Mouse (Mus musculus): Measurements from ENCODE around the gene Pimreg. TPM values are rescaled to one million over a fixed set of nuclear protein-coding genes. Genes with fewer than 3 reads are reported as not detected.

Pimreg gene
- total RNA-seq, 2 experiments from 2014 or later, result not detected

DNA sequence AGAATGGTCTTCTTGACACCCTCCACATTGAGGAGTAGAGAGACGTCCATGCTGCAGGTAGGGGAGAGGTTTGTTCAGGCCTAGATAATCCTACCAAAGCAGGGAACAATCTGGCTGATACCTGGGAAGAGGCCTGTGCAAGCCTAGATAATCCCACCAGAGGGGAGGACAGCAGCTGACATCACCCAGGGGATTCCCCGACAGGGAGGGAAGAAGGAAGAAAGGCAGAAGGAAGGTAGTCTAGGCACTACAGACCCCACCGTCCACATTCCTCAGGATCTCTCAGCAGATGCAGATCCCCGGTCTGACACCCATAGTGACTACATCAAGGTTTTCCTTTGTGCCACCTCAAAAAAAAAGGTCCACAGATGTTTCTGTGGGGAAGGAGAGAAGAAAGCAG lies 4.4 kb upstream of the Pimreg start, which contains the start of gene Aipl1:
TSS of gene Aipl1 (minus strand) at position 101 of the 400 bp plus-strand sequence.
- no peak for DNase-seq
- no peak for TF ChIP-seq CTCF (IDR thresholded peaks at IDR 0.05)
- intact Hi-C loops (cut with DNase I), result loop anchor here (5.0 kb wide), 1 partner anchor 700 kb away; no protein-coding TSS in a partner anchor
- no peak within 1 kb of the TSS for H3K4me3 ChIP-seq
- no peak within 1 kb of the TSS for H3K27ac ChIP-seq

DNA sequence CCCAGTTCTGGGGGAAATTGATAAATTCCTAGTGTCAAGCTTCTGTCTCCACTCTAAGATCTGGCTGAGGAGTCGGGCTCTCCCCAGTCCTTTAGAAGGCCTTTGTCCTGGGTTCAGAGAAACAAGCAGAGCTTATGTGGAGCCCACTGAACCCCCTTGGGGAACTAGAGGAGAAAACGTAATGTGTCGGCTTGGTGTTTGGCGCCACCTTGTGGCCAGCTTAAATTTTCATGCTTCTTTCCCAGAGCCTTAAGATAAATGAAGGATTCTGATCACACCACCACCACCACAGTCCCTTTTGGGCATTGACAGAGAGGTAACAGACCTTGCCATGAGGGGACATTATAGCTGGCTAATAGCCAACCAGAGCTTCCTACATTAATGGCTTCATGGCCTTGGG lies 3.8 kb upstream of the Pimreg start:
- peak; percentile 69 for DNase-seq
- intact Hi-C loops (cut with DNase I), result loop anchor here (5.0 kb wide), 1 partner anchor 701 kb away; no protein-coding TSS in a partner anchor
- no peak overlapping the region for H3K27ac ChIP-seq

DNA sequence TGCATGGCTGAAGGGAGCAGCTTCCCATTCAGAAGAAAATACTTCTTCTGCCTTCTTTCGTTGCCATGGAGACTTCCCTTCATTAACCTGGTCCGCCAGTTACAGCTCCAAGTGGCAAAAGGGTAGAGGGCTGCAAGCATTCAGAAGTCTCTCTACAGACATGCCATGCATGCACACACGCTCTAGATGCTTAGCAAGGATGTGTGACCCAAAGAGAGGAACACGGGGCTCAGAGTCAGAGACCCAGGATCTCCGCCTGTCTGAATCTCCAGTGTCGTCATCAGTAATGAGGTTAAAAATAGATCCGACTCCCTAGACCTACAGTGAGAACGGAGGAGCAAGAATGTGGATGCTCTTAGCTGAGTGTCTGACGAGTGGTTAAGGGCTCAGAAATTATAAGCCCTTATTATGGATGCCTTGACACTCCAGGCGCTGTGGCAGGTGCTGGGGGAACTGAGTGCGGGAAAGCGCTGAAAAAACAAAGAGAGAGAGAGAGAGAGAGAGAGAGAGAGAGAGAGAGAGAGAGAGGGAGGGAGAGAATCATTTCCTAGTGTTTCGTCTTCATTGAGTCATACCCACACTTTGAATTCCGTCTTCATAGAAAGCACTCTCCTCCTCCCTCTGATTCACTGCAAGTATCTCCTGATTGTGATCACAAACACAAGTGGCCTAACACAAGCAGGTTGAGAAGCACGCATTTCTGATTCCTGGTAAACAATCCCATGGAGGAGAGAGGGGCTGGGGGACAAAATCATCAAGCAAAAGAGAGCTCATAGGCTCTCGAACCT lies 2.0 kb upstream of the Pimreg start:
- intact Hi-C loops (cut with DNase I), result loop anchor here (5.0 kb wide), 1 partner anchor 702 kb away; no protein-coding TSS in a partner anchor
- no peak overlapping the region for H3K4me3 ChIP-seq
- DNase-seq, result no peak
- no peak overlapping the region for H3K27ac ChIP-seq
- TF ChIP-seq CTCF (IDR thresholded peaks at IDR 0.05), result no peak

More for the DNA sequence above, 3.8 kb upstream of the Pimreg start:
- H3K4me3 ChIP-seq, result no peak overlapping the region
- peak; percentile 89 for TF ChIP-seq CTCF (IDR thresholded peaks at IDR 0.05)

DNA sequence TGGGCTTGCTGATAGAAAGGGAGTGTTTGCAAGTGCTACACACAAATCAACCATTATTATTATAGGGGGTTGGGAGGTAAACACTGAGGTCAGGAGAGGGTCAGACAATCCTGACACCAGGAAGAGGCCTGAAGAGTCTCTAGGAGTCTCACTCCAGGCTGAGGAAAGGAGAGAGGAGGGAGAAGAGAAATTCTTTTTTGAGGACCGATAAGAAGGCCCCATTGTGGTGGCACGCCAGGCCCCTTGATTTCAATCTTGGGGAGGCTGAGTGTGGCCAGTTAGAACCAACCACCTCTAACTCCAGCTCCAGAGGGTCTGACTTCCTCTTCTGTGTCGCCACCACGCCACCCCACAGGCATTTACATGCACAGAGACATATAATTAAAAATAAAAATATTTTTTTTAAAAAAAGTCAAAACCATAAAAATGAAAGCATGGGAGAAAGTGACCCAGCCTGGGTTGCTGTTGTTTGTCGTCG lies 503 bp upstream of the Pimreg start:
- DNase-seq, result no peak
- peak overlapping the region; percentile 1; the same call in 1 of the 2 replicates for H3K27ac ChIP-seq
- TF ChIP-seq CTCF (IDR thresholded peaks at IDR 0.05), result no peak
- peak overlapping the region; percentile 72 for H3K4me3 ChIP-seq
- intact Hi-C loops (cut with DNase I), result no loop called here

DNA sequence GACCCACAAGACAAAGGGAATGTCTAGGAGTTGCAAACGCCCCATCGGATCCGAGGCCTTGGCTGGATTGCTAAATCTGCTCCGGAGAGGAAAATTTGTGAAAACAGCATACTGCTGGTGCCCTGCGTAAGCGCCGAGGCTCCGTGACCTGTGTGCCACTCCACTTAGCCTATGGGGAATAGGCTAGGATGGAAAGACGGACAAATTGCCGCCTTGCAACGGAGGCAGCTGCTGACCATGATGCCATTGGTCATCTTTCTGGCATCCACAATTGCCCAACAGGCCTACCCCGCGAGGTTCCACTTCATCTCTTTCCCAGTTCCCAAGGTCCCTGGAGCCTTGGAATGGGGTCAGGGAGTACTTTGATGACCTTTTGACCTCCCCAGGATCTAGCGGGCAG lies 799 bp downstream of the Pimreg start:
- Histone ChIP-seq H3K4me3 (peak overlapping the region; percentile 72), H3K27ac (no peak overlapping the region)
- no peak for DNase-seq
- intact Hi-C loops (cut with DNase I), result no loop called here
- no peak for TF ChIP-seq CTCF (IDR thresholded peaks at IDR 0.05)

DNA sequence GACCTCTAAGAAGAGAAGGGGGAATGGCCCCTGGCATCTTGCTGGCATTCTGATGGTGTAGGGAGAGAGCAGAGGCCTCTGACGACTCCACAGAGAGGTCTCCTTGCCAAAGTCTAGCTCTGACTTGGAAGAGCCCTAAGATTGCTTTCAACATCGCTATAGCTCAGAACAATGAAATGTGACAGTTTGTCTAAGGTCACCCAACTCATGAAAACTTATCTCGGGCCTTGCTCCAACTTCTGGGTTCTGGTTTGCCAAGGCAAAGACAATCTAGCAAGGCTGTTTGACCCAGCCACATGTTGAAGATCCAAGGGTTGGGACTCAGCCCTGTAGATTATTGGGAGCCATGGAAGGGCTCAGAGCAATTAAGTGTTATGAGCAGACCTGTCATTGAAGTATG lies 2.4 kb downstream of the Pimreg start:
- Histone ChIP-seq H3K4me3 (no peak overlapping the region), H3K27ac (no peak overlapping the region)
- intact Hi-C loops (cut with DNase I), result no loop called here
- DNase-seq, result no peak
- TF ChIP-seq CTCF (IDR thresholded peaks at IDR 0.05), result no peak

DNA sequence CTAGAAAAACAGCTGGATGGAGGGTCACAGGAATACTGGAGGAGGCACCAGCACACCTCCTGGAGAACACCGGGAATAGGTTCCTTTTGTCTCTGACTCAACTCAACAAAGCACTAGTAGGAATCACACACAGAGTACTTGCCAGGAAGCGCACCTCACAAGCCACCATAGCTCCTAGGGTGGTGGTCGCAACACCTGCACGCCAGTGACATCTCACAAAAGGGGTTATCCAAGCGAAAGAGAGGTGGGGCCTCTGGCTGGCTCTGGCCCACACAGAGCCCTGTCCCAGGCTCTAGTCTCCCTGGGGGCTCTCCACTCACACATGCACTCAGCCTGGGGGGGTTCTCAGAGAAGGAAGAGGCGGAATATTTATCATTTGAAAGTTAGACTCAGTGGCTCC lies 6.9 kb downstream of the Pimreg start:
- intact Hi-C loops (cut with DNase I), result no loop called here
- no peak for DNase-seq
- Histone ChIP-seq H3K4me3 (no peak overlapping the region), H3K27ac (no peak overlapping the region)
- TF ChIP-seq CTCF (IDR thresholded peaks at IDR 0.05), result no peak

DNA sequence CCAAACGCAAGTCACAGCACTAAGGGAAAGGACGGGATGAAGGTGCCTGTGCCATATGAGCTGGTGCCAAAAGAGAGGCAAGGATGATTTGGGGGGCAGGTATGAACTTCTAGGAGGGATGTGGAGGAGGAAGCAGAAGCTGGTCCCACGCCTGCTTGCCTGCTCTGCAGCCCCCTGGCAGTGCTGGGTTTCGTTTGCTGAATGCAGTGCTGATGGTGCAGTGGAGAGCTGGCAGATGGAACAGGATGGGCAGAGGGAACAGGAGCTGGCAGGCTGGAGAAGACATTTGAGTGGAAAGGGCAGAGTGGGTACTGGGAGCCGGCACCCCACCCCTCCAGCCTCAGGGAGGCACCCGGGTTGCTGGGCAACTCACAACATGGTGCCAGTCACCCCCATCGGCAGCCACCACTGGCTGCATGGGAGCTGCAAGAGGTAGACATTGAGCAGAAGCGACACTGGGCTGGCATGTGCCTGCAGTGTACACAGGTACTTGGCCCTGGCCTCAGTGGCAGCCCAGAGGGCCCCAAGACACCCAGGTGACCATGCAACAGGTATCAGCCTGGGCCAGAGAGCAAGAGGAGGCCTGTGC lies 7.4 kb downstream of the Pimreg start:
- Histone ChIP-seq H3K4me3 (no peak overlapping the region), H3K27ac (no peak overlapping the region)
- TF ChIP-seq CTCF (IDR thresholded peaks at IDR 0.05), result no peak
- no peak for DNase-seq
- intact Hi-C loops (cut with DNase I), result no loop called here

DNA sequence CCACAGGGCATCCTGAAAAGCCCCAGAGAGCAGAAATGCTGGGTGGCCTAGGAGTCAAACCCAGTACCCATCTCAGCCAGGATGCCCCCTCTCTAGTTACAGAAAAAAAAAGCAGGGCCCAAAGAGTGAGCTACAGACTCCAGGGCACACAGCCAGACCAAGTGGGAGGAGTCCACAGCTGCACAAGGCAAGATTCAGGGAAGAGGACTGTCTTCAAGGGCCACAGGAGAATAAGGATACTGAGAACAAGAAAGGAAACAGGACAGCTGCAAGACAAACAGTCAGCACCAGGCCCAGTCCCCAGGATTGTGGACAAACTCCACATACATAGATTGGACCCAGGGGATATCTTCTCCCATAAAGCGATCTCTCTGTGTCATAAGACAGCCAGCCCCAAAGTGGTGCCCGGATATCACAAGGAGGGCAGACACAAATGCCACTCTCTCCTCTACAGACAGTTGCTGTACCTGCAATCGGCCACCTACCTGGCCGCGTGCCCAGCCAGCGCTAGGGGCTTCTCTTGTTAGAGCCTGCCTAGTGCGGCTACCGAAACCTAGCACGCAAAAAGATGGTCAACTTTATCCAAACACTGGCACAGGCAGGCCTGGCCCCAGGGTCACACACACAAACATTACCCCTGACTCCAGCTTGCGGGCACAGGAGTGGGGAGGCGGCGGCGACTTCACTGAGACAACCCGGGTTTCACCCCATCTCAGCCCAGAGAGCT lies 8.5 kb downstream of the Pimreg start:
- peak; percentile 51 for DNase-seq
- Histone ChIP-seq H3K27ac (no peak overlapping the region), H3K4me3 (peak overlapping the region; percentile 68)
- intact Hi-C loops (cut with DNase I), result loop anchor here (5.0 kb wide), 1 partner anchor 157 kb away; the partner anchor contains the start of genes 4933427D14Rik, Gm43951 and Txndc17
- no peak for TF ChIP-seq CTCF (IDR thresholded peaks at IDR 0.05)

DNA sequence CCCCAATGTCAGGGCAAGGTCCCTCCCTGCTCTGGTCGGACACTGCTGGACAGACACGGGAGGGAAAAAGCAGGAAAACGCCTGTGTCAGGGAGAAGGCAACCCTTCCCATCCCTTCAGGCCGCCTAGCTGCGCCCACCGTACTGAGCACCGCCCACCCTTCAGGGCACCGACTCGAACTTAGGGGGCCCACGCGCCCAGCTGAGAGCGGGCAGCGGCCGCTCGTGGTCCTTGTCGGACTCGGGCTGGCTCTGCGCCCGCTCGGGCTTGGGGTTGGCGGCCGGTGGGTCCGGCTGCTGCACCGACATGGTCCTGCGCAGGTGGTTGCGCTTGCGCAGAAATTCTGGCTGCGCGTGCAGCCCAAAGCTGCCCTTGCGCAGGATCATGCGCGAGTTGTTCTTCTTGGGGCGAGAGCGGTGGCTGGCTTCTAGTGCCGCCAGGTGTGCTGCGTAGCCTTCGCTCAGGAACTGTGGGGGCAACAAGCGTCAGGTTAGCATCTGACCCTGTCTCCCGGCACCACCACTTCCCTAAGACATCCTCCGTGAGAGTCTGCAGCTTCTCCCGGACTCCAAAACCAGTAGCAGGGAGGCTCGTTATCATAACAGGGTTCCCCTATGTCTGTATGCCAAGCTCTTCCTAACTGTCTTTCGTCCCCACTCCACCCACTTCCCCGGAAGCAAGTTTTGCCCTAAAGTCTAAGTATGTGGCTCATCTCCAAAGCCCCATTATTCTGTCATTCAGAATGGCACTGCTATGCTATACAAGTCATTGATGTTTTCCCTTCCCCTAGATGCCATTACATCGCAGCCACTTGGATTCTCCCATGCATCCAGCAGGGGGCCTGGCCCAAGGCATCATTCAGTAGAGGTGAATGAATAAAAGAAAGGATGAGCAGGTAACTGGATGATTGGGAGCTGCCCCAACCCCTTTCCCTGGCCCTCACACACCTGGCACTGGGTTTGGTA lies 9.3 kb downstream of the Pimreg start:
- H3K4me3 ChIP-seq, result peak overlapping the region; percentile 68
- TF ChIP-seq CTCF (IDR thresholded peaks at IDR 0.05), result peak; percentile 36; the same call in 1 of the 2 replicates
- intact Hi-C loops (cut with DNase I), result loop anchor here (5.0 kb wide), 1 partner anchor 156 kb away; the partner anchor contains the start of genes 4933427D14Rik, Gm43951 and Txndc17
- no peak overlapping the region for H3K27ac ChIP-seq
- peak; percentile 53 for DNase-seq

DNA sequence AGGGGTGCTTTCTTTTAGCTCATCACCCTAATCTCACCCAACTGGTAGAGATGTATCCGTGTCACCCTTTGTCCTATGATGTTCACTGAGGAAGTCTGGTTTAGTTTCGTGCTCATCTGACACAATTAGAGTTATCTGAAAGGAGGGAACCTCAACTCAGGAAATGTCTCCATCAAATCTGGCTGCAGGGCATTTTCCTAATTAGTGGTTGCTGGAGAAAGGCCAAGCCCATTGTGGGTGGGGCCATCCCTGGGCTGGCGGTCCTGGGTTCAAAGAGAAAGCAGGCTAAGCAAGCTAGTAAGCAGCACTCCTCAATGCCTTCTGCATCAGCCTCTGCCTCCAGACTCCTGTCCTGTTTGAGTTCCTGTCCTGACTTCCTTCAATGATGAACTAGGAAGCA lies 10.4 kb downstream of the Pimreg start:
- Histone ChIP-seq H3K27ac (no peak overlapping the region), H3K4me3 (no peak overlapping the region)
- no peak for DNase-seq
- intact Hi-C loops (cut with DNase I), result loop anchor here (2.0 to 5.0 kb wide), 2 partner anchors 93 to 155 kb away; partner anchors contain the start of genes 4933427D14Rik, Gm43951 and Txndc17
- TF ChIP-seq CTCF (IDR thresholded peaks at IDR 0.05), result no peak
